Mouse (Mus musculus) myocyte (in vitro differentiated cells): ENCODE measurements around the gene Mtap. TPM values are rescaled to one million over a fixed set of nuclear protein-coding genes. Genes with fewer than 3 reads are reported as not detected.

Source experiments
- H3K27me3 ChIP-seq: one replicate; pipeline ENCODE4 v1.6.1; 2011; ENCODE audit not compliant: control insufficient read depth, insufficient read depth, insufficient read length
- H3K36me3 ChIP-seq: one replicate; pipeline ENCODE4 v1.6.1; 2011; ENCODE audit not compliant: control insufficient read depth, insufficient read depth
- H3K4me2 ChIP-seq: one replicate; pipeline ENCODE4 v1.6.1; 2011; ENCODE audit warnings: low read depth, control low read depth
- H3K4me3 ChIP-seq: one replicate; pipeline ENCODE4 v1.5.1; 2011; ENCODE audit warnings: mild to moderate bottlenecking, control low read depth, moderate library complexity
- H3K79me2 ChIP-seq: one replicate; pipeline ENCODE4 v1.6.1; 2011; ENCODE audit not compliant: control insufficient read depth, insufficient read depth
- H3ac ChIP-seq: one replicate; pipeline ENCODE4 v1.6.1; 2011; ENCODE audit not compliant: control insufficient read depth, insufficient read length
- CEBPB ChIP-seq: IDR thresholded peaks from 2 replicates; pipeline ENCODE4 v1.6.1; 2011; ENCODE audit warnings: mild to moderate bottlenecking, moderate library complexity; ENCODE audit not compliant: poor library complexity, insufficient read depth, severe bottlenecking
- E2F4 ChIP-seq: IDR thresholded peaks from one replicate; pipeline ENCODE4 v1.6.1; 2011; ENCODE audit warnings: mild to moderate bottlenecking, control low read depth, moderate library complexity; ENCODE audit not compliant: insufficient read depth
- MAX ChIP-seq: IDR thresholded peaks from one replicate; pipeline ENCODE4 v1.6.1; 2011; ENCODE audit warnings: low read depth, mild to moderate bottlenecking, control low read depth
- MYOD1 ChIP-seq, 3 experiments: IDR thresholded peaks; one replicate each; pipeline ENCODE4 v1.6.1; 2011; ENCODE audit warnings: control low read depth in 2 of 3, low read depth in 2 of 3, mild to moderate bottlenecking in 2 of 3, moderate library complexity in 1 of 3; ENCODE audit not compliant: insufficient read length in 2 of 3, control insufficient read depth in 1 of 3
- MYOG ChIP-seq, 3 experiments: IDR thresholded peaks; one replicate each; pipeline ENCODE4 v1.6.1; 2011; ENCODE audit warnings: control low read depth in 2 of 3, low read depth in 2 of 3, mild to moderate bottlenecking in 2 of 3; ENCODE audit not compliant: insufficient read length in 2 of 3, control insufficient read depth in 1 of 3, insufficient read depth in 1 of 3
- POLR2A ChIP-seq: IDR thresholded peaks from one replicate; pipeline ENCODE4 v1.6.1; 2011; ENCODE audit warnings: low read depth, mild to moderate bottlenecking, control low read depth, moderate library complexity; ENCODE audit not compliant: insufficient read length
- POLR2AphosphoS2 ChIP-seq: IDR thresholded peaks from one replicate; pipeline ENCODE4 v1.6.1; 2011; ENCODE audit warnings: low read depth, control low read depth; ENCODE audit not compliant: insufficient read length
- REST ChIP-seq: IDR thresholded peaks from one replicate; pipeline ENCODE4 v1.6.1; 2011; ENCODE audit warnings: mild to moderate bottlenecking, control low read depth, moderate library complexity; ENCODE audit not compliant: insufficient read depth, insufficient read length
- SRF ChIP-seq: IDR thresholded peaks from one replicate; pipeline ENCODE4 v1.6.1; 2011; ENCODE audit warnings: low read depth; ENCODE audit not compliant: control insufficient read depth, insufficient read length
- TCF12 ChIP-seq: IDR thresholded peaks from one replicate; pipeline ENCODE4 v1.6.1; 2011; ENCODE audit warnings: mild to moderate bottlenecking, control low read depth; ENCODE audit not compliant: poor library complexity, insufficient read depth, severe bottlenecking
- TCF3 ChIP-seq: IDR thresholded peaks from one replicate; pipeline ENCODE4 v1.6.1; 2011; ENCODE audit warnings: low read depth, control low read depth; ENCODE audit not compliant: insufficient read length
- USF1 ChIP-seq: IDR thresholded peaks from one replicate; pipeline ENCODE4 v1.6.1; 2011; ENCODE audit warnings: low read depth, mild to moderate bottlenecking, control low read depth, moderate library complexity
- polyA plus RNA-seq: library from polyadenylated mRNA; unstranded; fragments of >200 nt; fragmentation: generic; extraction: Trizol; gene quantifications from one replicate; pipeline ENCODE4 v1.2.1, GENCODE M21; 2012; ENCODE audit warnings: missing spikeins

The Mtap gene
- polyA plus RNA-seq, 1 experiment: 30.0 TPM

DNA sequence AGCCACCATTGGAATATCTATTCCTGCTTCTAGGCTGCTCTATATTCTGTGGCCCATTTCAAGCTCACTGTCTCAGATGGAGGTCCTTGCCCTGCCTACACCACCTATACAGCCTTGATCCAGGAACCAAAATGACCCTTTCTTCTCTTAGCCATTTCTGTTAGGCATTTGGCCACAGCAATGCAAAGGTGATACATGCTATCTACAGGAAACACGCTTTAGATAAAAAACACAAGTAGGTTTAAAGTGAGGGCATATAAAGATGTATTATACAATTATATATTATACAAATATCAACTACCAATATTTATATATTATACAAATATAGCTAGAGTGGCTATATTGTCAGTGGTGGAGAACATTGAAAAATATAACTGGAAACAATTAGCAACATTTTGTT is 63.9 kb downstream of the Mtap start:
- Histone ChIP-seq H3K27me3 (no peaks in the 10 kb centered on the region), H3K79me2 (no peaks in the 10 kb centered on the region), H3K4me2 (no peak overlapping the region), H3K4me3 (no peak overlapping the region), H3K36me3 (no peaks in the 10 kb centered on the region), H3ac (no peak overlapping the region)
- TF ChIP-seq MYOD1 (IDR thresholded peaks at IDR 0.05; ENCODE audit: control insufficient read depth in 1 of 3, insufficient read length in 2 of 3, low read depth in 2 of 3): no peak
- no peak for TF ChIP-seq REST
- no peak for TF ChIP-seq TCF3
- TF ChIP-seq CEBPB: no peak
- no peak for TF ChIP-seq SRF
- TF ChIP-seq TCF12: no peak
- no peak for TF ChIP-seq POLR2A
- no peak for TF ChIP-seq MAX
- no peak for TF ChIP-seq POLR2AphosphoS2
- TF ChIP-seq USF1: no peak
- no peak for TF ChIP-seq E2F4
- no peak for TF ChIP-seq MYOG (IDR thresholded peaks at IDR 0.05; ENCODE audit: control insufficient read depth in 1 of 3, insufficient read depth in 1 of 3, insufficient read length in 2 of 3, low read depth in 2 of 3)

DNA sequence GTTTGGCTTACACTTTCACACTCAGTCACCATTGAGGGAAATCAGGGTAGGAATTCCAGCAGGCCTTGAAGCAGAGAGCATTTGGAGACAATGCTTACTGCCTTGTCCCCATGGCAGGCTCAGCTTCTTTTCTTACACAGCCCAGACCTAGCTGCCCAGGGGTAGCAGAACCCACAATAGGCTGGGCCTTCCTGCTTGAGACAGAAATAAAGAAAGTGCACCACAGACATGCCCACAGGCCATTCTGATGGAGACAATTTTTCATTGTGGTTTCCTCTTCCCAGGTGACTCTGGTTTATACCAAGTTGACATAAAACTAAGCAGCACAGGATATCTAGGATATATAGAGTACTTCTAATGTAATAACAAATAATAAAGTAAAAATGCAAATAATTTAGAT is 72.4 kb downstream of the Mtap start:
- Histone ChIP-seq H3K4me3 (no peak overlapping the region), H3K27me3 (no peaks in the 10 kb centered on the region), H3K36me3 (no peaks in the 10 kb centered on the region), H3K4me2 (no peak overlapping the region), H3ac (no peak overlapping the region), H3K79me2 (no peaks in the 10 kb centered on the region)
- TF ChIP-seq MAX (no peak), REST (no peak), E2F4 (no peak), TCF3 (no peak)

DNA sequence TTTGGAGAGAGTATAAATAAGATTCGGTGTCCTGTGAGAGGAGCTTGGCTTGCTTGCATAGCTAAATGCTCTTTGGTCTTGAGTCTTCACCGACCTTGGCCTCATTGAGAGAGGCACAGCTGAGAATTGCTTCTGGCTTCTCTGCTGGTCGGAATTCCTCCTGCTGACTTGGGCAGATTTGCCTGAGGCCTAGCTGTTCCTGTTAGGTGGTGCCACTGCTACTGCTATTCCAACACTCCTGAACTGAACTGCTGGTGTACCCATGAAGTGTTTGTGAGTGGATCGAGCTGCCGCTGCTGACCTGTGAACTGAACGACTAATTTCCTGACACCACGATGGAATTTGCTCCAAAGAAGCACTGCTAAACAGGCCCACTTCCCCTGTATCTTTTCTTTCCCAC is 73.4 kb downstream of the Mtap start:
- Histone ChIP-seq H3K79me2 (no peaks in the 10 kb centered on the region), H3K27me3 (no peaks in the 10 kb centered on the region), H3K4me3 (no peak overlapping the region), H3K4me2 (no peak overlapping the region), H3K36me3 (no peaks in the 10 kb centered on the region), H3ac (no peak overlapping the region)
- no peak for TF ChIP-seq TCF3

DNA sequence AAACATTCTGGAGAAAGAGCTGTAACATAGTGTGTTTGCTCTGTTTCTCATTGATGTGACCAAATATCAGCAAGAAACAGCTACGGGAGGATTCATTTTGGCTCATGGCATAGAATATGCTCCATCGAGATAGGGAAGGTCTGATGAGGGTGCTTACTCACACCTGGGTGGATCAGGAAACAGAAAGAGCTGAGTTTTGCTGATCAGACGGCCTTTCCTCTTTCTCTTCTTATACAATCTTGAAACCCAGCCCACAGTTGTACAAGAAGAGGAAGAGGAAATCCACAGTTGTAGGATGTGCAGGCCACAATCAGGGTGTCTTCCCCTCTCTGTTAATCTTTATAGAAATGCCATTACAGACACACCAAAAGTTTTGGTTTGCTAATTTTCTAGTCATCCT is 75.3 kb downstream of the Mtap start:
- TF ChIP-seq TCF3: no peak
- no peak for TF ChIP-seq MYOD1 (IDR thresholded peaks at IDR 0.05; ENCODE audit: control insufficient read depth in 1 of 3, insufficient read length in 2 of 3, low read depth in 2 of 3)
- TF ChIP-seq REST: no peak
- TF ChIP-seq POLR2AphosphoS2: no peak
- no peak for TF ChIP-seq CEBPB
- TF ChIP-seq POLR2A: no peak
- TF ChIP-seq MYOG (IDR thresholded peaks at IDR 0.05; ENCODE audit: control insufficient read depth in 1 of 3, insufficient read depth in 1 of 3, insufficient read length in 2 of 3, low read depth in 2 of 3): no peak
- TF ChIP-seq SRF: no peak
- no peak for TF ChIP-seq MAX
- Histone ChIP-seq H3ac (no peak overlapping the region), H3K27me3 (no peaks in the 10 kb centered on the region), H3K4me2 (no peak overlapping the region), H3K36me3 (no peaks in the 10 kb centered on the region), H3K4me3 (no peak overlapping the region), H3K79me2 (no peaks in the 10 kb centered on the region)

Other genes starting within 250 kb of the Mtap start
- not detected for gene Cdkn2a, start 157.5 kb downstream of the Mtap start, polyA plus RNA-seq
- not detected for gene Cdkn2b, start 173.9 kb downstream of the Mtap start, polyA plus RNA-seq